Mouse (Mus musculus) MEL (cell line): ENCODE data around the gene G430095P16Rik. TPM values are rescaled to one million over a fixed set of nuclear protein-coding genes. Genes with fewer than 3 reads are reported as not detected.

Source experiments
- DNase-seq: peaks from one replicate; pipeline ENCODE4 v3.0.0; 2011; ENCODE audit warnings: low read depth, low spot score
- H3K27ac ChIP-seq: 2 replicates; pipeline ENCODE4 v1.5.1; 2012; ENCODE audit warnings: low read depth, mild to moderate bottlenecking, control low read depth, low read length, moderate library complexity; ENCODE audit not compliant: control insufficient read depth
- H3K27me3 ChIP-seq, 2 experiments: fragments of 150-350 bp in 1 of 2; sonication (generic) in 1 of 2; 2 replicates each; pipeline ENCODE4 v1.6.1; 2012; ENCODE audit warnings: low read length in 2 of 2, mild to moderate bottlenecking in 2 of 2, improper control_type of control experiment in 1 of 2, moderate library complexity in 1 of 2; ENCODE audit not compliant: insufficient read depth in 2 of 2, control insufficient read depth in 1 of 2
- H3K36me3 ChIP-seq, 2 experiments: 2 replicates each; pipeline ENCODE4 v1.6.1; 2012 to 2014; ENCODE audit warnings: low read length in 2 of 2, improper control_type of control experiment in 1 of 2, inconsistent platforms in 1 of 2, mild to moderate bottlenecking in 1 of 2; ENCODE audit not compliant: insufficient read depth in 2 of 2, control insufficient read depth in 1 of 2
- H3K4me1 ChIP-seq, 2 experiments: fragments of 150-350 bp in 1 of 2; sonication (generic) in 1 of 2; 2 replicates each; pipeline ENCODE4 v1.6.1; 2012; ENCODE audit warnings: low read length in 2 of 2, improper control_type of control experiment in 1 of 2, mild to moderate bottlenecking in 1 of 2; ENCODE audit not compliant: insufficient read depth in 2 of 2, control insufficient read depth in 1 of 2
- H3K4me3 ChIP-seq, 2 experiments: fragments of 150-350 bp in 1 of 2; sonication (generic) in 1 of 2; 2 replicates each; pipeline ENCODE4 v1.5.1; 2012; ENCODE audit warnings: low read depth in 2 of 2, low read length in 2 of 2, mild to moderate bottlenecking in 2 of 2, moderate library complexity in 2 of 2, control low read depth in 1 of 2, improper control_type of control experiment in 1 of 2; ENCODE audit not compliant: control insufficient read depth in 1 of 2, insufficient read depth in 1 of 2
- H3K79me2 ChIP-seq: 2 replicates; pipeline ENCODE4 v1.6.1; 2012; ENCODE audit warnings: mild to moderate bottlenecking, low read length, moderate library complexity; ENCODE audit not compliant: control insufficient read depth, poor library complexity, insufficient read depth
- H3K9ac ChIP-seq: 2 replicates; pipeline ENCODE4 v1.6.1; 2012; ENCODE audit warnings: low read depth, mild to moderate bottlenecking, control low read depth, low read length, moderate library complexity; ENCODE audit not compliant: control insufficient read depth, poor library complexity, severe bottlenecking
- H3K9me3 ChIP-seq: fragments of 150-350 bp; sonication (generic); replicated peaks from 2 replicates; pipeline ENCODE4 v1.6.1; 2012; ENCODE audit warnings: mild to moderate bottlenecking, low read length, improper control_type of control experiment, moderate library complexity; ENCODE audit not compliant: insufficient read depth
- CHD1 ChIP-seq: IDR thresholded peaks from 2 replicates; pipeline ENCODE4 v1.6.1; 2012; ENCODE audit warnings: low read depth, mild to moderate bottlenecking, inconsistent platforms, low read length, improper control_type of control experiment
- HCFC1 ChIP-seq: IDR thresholded peaks from 2 replicates; pipeline ENCODE4 v1.6.1; 2012; ENCODE audit warnings: low read depth, mild to moderate bottlenecking, inconsistent platforms, low read length, improper control_type of control experiment, moderate library complexity
- MAFK ChIP-seq: IDR thresholded peaks from 2 replicates; pipeline ENCODE4 v1.6.1; 2011; ENCODE audit warnings: low read depth, mild to moderate bottlenecking, low read length, improper control_type of control experiment, borderline replicate concordance
- MAX ChIP-seq: IDR thresholded peaks from 2 replicates; pipeline ENCODE4 v1.6.1; 2011; ENCODE audit warnings: low read length, improper control_type of control experiment
- MXI1 ChIP-seq: IDR thresholded peaks from 2 replicates; pipeline ENCODE4 v1.6.1; 2011; ENCODE audit warnings: mild to moderate bottlenecking, low read depth, low read length, improper control_type of control experiment
- MYB ChIP-seq: IDR thresholded peaks from 2 replicates; pipeline ENCODE4 v1.6.1; 2011; ENCODE audit warnings: mild to moderate bottlenecking, low read depth, low read length, improper control_type of control experiment
- MYC ChIP-seq: IDR thresholded peaks from 2 replicates; pipeline ENCODE4 v1.6.1; 2011; ENCODE audit warnings: low read depth, mild to moderate bottlenecking, low read length, improper control_type of control experiment, moderate library complexity
- POLR2AphosphoS5 ChIP-seq: IDR thresholded peaks from 2 replicates; pipeline ENCODE4 v1.6.1; 2012; ENCODE audit warnings: low read depth, borderline replicate concordance, mild to moderate bottlenecking, inconsistent platforms, low read length, moderate library complexity, mixed read lengths
- RAD21 ChIP-seq: IDR thresholded peaks from 2 replicates; pipeline ENCODE4 v1.6.1; 2011; ENCODE audit warnings: mild to moderate bottlenecking, low read depth, low read length, improper control_type of control experiment
- SIN3A ChIP-seq: IDR thresholded peaks from 2 replicates; pipeline ENCODE4 v1.6.1; 2012; ENCODE audit warnings: low read length, improper control_type of control experiment, inconsistent platforms
- SMC3 ChIP-seq: IDR thresholded peaks from 2 replicates; pipeline ENCODE4 v1.6.1; 2011; ENCODE audit warnings: low read depth, low read length, improper control_type of control experiment
- USF1 ChIP-seq: IDR thresholded peaks from 2 replicates; pipeline ENCODE4 v1.6.1; 2014; ENCODE audit warnings: low read depth, mild to moderate bottlenecking, inconsistent platforms, low read length, improper control_type of control experiment, moderate library complexity
- polyA plus RNA-seq, 2 experiments: library from polyadenylated mRNA; stranded (reverse) in 1 of 2; unstranded in 1 of 2; fragments of >175 nt in 1 of 2; fragments of >200 nt in 1 of 2; gene quantifications; 2 replicates each; pipeline versions ENCODE4 v1.2.1 to v1.2.4; 2012; ENCODE audit warnings: low replicate concordance in 2 of 2, low read depth in 1 of 2; ENCODE audit not compliant: insufficient read length in 2 of 2, insufficient read depth in 1 of 2, missing spikeins in 1 of 2
- total RNA-seq: library from RNA; depleted of rRNA; stranded (reverse); fragments of 300-350 nt; gene quantifications from 2 replicates; pipeline ENCODE4 v1.2.3, GENCODE M21; 2012

The G430095P16Rik gene
- total and polyA plus RNA-seq, 3 experiments = 5.6 to 17.1 TPM; not detected in 1

DNA sequence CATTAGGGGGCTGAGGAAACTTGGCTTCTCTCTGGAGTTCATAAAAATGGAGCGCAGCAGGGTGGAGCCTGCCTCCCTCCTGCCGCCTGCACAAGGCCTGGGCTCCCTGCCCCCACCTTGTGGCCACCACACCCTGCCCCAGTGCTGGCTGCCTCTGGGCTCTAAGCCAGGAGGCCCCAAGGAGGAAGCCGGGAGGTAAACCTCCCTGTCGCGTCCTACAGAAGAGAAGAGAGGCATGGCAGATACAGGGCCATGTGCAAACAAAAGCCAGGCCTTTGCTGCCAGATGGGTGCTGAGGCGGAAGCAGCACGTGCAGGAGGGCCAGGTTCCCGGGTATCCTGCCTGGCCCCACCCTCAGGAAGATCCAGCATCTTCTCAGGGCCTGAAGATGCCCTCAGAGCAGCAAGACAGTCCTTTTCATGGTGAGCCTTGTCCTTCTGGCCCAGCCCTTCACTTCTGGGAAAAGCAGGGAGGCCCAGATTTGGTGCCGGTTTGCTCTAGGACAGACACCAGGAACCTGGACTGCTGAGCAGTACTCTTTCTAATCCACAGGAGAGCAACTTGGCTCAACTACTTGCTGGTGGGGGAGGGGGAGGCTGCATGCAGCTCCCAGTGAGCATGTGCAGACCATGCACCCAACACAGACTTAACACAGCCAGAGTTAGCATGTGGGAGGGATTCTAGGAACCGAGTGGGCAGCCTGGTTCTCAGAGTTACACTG is at the start of gene G430095P16Rik (continued):
- peak; percentile 87 for TF ChIP-seq MAX
- TF ChIP-seq SIN3A = peak; percentile 93
- TF ChIP-seq SMC3 = no peak
- TF ChIP-seq MXI1 = peak; percentile 98
- TF ChIP-seq CHD1 = no peak
- TF ChIP-seq, all 39 proteins: peak for 19

DNA sequence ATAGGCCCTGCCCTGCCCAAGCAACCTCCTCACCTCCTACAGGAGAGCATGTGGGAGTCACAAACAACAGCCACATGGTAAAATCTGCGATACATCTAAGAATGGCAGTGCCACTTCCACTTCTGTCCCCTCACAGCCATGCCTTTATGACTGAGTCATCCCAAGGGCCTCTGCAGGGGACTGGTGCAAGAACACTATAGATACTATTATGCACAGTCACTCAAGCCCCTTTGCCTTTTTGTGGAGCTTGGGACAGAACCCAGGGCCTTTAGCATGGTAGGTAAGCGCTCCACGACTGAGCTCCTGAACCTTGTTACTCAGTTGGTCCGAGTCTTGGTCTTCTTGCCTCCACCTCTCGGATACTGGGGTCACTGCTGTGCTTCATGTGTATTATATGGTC is 45.5 kb upstream of the G430095P16Rik start:
- no peak overlapping the region for H3K27ac ChIP-seq
- no peak overlapping the region for H3K4me3 ChIP-seq
- no peaks in the 10 kb centered on the region for H3K4me1 ChIP-seq
- H3K79me2 ChIP-seq = peaks cover 21% of the 10 kb centered on the region
- H3K9me3 ChIP-seq = no peaks in the 10 kb centered on the region
- no peak for DNase-seq
- H3K27me3 ChIP-seq = no peaks in the 10 kb centered on the region
- peaks cover 0 to 17% of the 10 kb centered on the region in 2 experiments; a peak in 3 of 4 replicates for H3K36me3 ChIP-seq
- H3K9ac ChIP-seq = no peak overlapping the region
- TF ChIP-seq RAD21 = no peak
- TF ChIP-seq MAFK = no peak
- no peak for TF ChIP-seq HCFC1

DNA sequence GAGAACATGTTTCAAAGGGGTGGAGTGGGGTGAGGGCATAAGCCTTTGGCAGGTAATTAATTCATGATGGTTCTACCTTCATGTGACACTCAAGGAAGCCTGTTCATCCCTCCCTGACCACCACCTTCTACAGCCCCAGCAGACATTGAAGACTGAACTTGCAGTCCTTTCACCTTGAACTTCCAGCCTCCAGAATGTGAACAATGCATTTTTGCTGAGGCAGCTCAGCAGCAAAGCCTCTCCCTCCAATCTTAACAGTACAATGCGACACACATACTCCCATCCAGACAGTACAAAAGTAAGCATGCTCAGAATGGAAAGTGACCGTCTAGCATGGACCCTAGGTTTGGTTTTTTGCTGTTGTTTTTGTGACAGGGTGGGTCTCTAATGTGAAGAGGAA is 41.3 kb upstream of the G430095P16Rik start:
- Histone ChIP-seq H3K4me1 (peaks cover 0 to 7% of the 10 kb centered on the region in 2 experiments; a peak in 2 of 4 replicates), H3K36me3 (peaks cover 6 to 16% of the 10 kb centered on the region in 2 experiments; a peak in 3 of 4 replicates), H3K4me3 (no peak overlapping the region), H3K27me3 (no peaks in the 10 kb centered on the region), H3K9ac (no peak overlapping the region), H3K79me2 (peaks cover 59% of the 10 kb centered on the region), H3K9me3 (no peaks in the 10 kb centered on the region), H3K27ac (no peak overlapping the region)
- TF ChIP-seq SIN3A (no peak), MXI1 (no peak), POLR2AphosphoS5 (no peak), USF1 (no peak), MYC (no peak), MYB (no peak)
- DNase-seq = no peak
